Mouse (Mus musculus) mesoderm, embryonic 11.5 days (tissue): ENCODE data around the gene Pmepa1.

Source experiments
- DNase-seq: peaks from one replicate; pipeline ENCODE4 v3.0.0-alpha.2; 2012; ENCODE audit warnings: low read depth, low spot score

The Pmepa1 gene

DNA sequence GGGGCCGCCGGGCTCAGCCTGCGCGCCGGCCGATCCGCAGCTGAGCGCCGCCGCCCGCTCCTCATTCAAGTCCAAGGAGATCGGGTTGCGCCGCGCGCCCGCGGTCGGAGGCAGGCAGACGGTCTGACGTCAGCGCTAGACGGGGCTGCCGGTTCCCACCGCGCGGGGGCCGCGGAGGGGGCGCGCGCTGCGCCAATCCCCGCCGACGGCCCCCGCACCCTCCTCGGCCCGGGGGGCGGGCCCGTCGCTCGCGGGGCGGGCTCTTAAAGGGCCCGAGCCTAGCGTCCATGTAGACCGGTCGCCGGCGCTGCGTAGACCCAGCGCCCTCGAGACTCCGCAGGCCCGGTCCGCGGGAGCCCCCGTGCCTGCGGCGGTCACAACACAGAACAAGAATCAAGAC is at the start of gene Pmepa1:
Pmepa1 (minus strand) TSS at position 125 of the 400 bp plus-strand sequence.
- DNase-seq: peak; percentile 95

DNA sequence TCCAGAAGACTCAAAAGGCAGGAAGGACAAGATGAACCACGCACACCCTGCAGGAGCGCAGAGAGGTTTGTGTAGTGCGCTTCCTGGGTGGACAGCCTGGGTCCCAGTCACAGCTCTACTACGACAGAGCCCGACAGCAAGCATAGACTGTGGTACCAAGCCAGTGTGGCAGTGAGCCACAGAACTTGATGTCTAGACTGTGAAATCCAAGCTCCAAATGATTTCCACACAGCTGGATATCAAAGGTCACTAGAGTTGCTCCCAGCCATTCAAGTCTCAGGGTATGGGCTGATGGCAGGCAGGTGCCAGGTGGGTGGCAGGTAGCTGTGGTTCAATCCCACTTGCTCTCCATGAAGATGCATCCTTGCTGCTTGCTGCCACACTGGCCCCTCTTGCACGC is 45.4 kb upstream of the Pmepa1 start:
- no peak for DNase-seq

DNA sequence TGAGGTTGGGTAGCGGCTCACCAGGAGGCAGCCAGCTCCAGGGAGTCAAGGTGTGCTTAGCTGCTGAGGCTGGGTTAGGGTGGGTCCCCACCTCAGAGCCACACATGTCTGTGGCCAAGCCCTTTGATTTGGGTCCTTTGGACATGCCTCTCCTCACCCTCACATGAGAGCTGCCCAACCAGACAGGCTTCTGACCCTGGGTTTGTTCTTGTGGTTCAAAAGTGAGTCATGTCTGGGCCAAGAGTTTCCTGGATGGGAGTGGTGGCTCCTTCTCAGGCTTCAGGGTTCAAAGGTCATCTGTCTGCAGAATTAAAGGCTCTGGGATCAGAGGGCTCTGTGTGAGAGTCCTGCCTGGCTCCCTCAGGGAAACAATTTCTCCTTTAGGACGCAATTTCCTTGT is 44.9 kb upstream of the Pmepa1 start:
- no peak for DNase-seq

DNA sequence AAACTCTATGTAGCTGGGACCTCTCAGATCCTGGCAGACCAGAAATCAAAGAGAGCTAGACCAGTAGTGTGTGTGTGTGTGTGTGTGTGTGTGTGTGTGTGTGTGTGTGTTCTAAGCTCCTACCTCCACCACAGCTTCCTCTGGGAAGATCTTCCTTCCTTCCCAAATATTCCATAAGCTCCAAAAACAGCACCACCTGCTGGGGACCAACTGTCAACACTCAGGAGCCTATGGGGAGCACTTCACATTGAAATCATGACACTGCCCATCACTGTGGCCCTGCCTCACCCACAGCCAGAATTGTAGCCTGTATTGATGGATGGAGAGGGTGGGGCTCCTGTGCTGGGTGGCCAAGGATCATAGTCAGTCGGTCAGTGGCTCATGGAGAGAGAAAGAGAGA is 38.0 kb upstream of the Pmepa1 start:
- no peak for DNase-seq

DNA sequence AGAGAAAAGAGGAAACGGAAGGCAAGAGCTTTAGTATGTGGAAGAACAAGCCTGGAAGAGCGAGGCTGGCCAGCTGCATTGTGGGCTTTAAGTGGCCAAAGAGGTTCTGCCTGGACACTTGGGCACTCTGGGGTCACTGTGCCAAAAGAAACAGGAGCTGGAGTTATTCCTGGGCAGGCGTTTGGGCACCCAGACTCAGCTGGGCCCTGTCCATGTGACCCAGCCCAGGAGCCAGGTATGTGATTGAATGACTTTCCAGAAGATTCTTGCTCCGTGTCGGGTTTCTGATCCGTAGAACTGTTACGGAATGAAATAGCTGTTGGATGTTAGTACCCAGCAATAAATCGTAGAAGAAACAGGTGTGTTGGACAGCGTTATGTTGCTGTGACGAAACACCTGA is 32.2 kb upstream of the Pmepa1 start:
- no peak for DNase-seq

DNA sequence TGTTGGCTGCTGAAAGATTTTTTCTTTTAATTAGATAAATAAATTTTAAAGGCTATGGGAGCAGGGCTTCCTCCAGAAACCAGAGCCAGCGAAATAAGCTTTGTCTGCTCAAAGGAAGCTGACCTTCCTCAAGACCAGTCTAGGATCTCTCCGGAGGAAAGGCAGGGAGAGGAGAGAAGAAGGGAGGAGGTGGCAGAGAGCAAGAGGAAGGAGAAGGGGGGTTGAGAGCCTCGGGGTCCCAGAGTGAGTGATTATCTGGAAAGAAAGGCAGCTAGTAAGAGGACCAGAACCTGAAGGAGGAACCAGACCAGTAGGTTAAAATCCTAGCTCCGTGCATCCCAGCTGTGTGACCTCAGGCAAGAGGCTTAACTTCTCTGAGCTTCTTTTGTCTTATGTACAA is 31.7 kb upstream of the Pmepa1 start:
- DNase-seq: no peak

DNA sequence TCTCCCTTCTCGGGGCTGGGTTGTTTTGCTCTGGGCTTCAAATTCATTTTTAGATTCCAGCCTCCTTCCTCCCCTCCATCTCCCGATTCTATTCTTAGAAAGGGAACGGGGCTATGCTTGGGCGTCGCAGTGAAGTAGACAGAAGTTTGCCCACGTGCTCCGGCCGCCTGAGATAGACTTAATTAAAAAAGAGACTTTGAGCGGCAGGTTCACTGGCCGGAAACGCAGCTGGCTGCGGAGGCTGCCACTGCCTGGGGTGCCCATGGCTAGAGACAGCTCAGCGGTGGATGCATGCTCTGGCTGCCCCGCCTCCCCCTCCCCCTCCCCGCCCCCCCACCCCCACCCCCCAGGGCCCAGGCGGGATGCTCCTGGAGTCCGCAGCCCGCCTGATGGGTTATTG is 31.2 kb upstream of the Pmepa1 start:
- peak; percentile 42 for DNase-seq

DNA sequence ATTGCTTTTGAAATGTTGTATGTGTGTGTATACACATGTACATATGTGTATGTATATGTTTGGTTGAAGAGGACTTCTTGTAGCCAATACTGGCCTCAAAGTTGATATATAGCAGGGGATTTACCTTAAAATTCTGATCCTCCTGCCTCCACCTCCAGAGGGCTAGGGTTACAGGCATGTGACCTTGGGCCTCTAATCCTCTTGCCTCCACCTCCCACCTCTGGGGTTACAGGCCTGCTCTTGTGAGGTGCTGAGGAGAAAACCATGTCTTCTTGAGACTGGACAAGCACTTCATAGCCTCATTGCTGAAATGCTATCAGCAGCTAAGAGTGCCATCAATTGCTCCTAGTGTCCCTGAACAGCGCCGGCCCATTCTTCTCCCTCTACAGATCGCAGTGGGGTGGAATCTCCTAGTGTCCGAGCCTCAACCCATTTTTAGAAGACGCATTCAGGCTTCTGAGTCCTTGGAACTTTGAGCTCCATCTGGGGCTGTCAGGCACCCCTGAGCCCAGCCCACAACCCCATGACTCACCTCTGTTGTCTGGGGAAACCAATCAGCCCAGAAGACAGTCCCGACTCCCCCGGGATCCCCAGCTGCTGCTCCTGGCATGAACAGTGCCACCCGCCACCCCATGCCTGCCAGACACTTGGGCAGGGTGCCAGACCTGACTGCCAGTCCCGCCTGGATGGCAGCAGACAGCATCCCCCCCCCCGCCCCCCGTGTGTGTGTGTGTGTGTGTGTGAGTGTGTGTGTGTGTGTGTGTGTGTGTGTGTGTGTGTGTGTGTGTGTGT is 30.6 kb upstream of the Pmepa1 start:
- no peak for DNase-seq

DNA sequence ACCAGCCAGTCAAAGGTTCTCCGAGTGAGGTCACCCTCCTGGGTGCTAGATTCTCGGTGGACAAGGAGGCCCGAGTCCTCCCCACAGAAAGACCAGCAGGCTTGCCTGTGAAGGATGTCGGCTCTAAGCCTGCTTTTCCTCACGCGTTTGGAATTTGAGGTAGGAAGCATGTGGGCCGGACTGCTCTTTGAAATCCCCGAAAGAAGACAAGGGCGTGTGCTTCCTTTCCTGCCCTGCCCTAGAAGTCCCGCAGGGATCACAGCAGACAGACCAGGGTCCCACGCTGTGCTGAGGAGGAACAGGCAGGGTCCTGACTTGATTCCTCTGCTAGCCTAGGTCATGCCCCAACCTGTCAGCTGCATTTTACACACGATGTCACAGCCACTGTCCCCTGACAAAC is 28.7 kb upstream of the Pmepa1 start:
- no peak for DNase-seq

DNA sequence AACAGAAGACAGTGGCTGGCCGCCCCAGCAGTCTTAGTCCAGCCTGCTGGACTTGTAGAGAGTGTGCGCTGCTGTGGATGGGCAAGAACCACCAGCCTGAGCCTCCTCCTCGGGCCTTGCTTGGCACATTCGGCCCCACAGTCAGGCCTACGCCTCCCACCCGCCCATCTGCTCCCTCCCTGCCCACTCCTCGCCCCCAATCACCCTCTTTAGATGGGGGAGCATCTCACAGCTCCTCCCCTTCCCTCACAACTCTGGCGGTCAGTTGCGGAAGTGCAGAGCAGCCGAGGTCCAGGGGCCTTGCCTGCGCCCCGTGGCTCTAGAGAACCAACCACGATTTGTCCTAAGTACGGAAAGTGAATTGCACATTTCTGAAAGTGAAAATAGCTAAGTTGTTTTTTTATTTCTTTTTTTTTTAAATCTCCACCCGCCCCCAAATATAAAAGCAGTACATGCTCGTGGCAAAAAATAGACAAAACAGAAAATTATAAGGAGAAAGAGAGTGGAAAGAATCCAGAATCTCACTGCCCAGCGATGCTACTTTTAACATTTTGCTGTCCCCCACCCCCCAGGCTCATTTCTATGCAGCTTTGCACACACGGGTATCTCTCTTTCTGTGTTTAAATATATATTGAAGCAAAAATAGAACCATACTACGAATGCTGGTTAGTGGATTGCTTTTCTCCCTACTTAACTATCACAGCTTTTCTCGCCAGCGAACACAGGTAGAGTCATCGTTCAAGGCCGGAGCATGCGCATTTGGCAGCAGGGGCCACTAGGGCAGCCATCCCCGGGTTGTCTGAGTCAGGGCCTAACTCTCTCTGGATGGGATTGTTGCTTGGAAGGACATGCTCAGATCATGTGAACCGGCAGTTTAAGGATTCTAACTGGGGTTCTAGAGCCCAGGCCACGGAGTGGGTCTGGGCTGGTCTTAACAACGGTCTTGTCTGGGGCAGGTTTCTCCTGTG is 24.6 kb upstream of the Pmepa1 start:
- DNase-seq: no peak

DNA sequence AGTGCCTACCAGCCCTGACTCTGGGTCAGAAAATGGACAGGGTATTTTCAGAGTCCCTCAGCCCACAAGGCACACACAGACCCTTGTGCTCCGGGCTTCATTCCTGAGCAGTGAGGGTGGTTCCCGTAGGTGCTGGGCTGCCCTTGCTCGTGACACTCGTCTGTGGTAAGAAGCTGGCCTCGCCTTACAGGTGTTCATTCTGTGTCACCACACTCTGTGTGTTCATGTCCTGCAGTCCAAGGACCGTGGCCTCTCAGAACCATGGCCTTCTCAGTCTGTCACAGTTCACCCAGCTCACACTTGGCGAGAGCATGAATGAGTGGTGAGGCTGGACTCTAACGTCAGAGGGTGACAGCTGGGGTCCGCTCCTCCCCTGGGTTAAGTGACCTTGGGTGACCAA is 20.1 kb upstream of the Pmepa1 start:
- no peak for DNase-seq

DNA sequence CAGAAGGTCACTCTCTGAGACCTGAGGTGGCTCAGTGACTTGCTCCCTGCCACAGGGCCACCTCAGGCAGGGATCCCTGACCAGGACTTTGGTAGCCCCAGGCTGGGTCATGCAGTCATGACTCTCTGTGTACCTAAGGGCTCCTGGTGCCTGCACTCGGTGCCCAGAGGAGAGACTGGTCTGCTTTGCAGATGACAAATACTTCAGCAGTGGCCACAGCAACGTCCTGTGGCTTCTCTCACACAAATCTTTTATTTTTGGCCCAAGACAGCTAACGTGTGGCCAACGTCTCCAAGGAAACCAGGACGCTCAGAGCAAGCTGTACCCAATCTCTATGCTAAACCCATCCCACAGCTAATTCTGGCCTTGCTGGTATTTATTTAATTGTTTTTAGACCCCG is 16.7 kb upstream of the Pmepa1 start:
- no peak for DNase-seq

DNA sequence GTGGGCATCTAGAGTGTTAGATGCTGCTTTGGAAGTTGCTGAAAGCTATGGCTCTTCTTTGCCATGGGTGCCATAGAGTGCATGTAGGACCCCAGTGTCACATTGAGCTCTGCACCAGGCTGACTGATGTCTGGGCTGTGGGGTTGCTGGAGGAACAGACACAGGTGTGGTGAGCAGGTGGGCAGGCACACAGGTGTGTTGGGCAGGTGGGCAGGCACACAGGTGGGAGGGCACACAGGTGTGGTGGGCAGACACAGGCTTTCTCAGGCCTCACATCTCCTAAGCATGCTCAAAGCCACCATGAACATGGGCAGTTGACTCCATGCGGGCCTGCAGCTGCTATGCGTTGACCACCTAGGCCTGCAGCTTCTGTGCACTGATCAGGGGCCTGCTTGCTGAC is 16.2 kb upstream of the Pmepa1 start:
- no peak for DNase-seq

DNA sequence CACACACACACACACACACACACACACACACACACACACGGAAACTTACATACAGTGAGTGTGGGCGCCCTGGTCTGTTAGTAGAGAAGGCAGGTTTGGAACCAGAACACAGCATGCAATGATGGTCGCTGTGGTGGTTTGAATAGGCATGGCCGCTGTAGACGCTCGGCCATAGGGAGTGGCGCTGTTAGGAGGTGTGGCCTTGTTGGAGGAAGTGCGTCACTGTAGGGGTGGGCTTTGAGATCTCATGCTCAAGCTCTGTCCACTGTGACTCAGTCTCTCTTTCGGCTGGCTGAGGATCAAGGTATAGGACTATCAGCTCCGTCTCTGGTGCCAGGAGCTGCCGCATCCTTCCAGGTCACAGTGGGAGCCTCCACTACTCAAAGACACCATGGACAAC is 14.6 kb upstream of the Pmepa1 start:
- no peak for DNase-seq

DNA sequence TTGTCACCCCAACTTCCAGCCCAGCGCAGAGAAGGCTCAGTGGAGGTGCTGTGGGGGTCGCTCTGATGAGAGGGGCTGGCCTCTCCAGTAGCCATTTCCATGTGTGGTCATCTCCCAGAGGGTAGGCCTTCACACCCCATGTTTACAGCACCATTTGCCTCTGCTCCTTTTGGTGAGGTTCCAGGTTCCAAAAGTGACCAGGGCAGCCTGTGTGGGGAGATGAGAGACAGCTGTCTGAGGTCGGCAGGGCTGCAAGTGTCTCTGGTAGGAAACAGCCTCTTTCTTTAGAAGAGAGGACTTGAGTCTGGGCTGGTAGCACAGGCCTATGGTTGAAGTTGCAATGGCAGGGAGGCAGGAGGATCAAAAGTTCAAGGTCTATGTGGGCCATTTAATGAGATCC is 13.6 kb upstream of the Pmepa1 start:
- DNase-seq: no peak

DNA sequence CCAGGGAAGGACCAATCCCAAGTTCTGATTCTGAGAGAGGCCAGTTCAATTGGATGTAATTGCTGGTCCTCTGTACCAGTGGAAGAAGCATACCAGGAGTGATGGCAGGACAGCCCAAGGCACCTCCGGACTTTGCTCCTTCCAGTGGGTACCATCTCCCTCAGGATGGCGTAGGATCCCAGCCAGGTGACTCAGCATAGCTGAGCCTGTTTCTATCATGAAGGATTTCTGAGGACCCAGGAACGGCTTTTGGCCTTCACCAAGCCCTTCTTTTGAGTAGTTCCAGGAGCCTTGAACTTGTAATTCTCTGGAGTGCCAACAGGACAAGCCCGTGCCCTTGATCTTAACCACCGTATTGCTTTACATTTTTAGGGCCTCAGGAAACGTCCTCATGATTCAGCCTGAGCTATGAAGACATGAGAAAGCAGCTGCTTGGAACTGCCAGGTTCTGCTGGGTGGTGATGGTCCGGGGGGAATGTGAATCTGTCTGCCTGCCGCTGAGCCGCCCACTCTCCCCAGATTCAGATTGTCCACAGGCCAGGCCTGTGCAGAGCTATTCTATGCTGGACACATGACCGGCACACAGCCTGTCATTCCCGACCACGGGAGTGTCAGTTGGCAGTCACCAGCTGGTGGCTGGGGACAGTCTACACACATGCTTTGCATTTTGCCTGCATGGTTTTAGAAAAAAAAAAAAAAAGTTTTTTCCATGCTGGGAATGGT is 9.6 kb upstream of the Pmepa1 start:
- no peak for DNase-seq

DNA sequence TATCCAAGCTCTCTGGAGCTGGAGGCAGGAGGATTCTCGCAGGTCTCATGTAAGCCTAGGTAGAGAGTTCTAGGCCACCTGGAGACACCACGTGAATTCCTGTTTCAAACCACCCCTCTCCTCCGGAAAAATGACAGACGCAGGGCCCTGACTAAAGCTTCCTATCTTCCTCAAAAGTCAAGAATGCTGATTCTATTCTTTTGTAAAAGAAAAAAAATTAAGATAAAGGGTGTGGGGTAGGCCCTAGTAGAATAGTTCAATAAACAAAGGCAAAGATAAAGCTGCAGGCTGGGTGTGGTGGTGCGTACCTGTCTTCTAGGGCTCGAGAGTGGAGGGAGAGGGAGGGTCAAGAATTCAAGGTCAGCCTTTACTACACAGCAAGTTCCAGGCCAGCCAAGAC is 8.4 kb upstream of the Pmepa1 start:
- DNase-seq: no peak

DNA sequence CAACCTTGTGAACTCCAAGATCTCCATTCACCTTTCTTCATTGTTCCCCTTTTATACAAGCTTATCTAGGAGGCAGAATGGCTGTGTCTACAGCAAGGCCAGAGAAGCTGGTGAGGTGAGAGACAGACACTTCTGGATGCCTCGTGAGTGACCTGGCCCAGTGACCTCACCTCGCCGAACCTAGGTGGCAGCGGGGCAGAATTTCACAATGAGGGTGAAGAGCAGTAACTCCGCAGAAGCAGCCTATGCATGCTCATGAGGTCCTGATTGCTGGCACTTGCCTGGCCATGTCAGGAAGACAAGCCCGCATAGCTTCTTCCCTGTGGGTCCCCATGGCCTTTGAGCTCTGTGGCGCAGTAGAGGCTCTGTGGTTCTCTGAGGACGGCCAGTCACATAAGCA is 5.9 kb upstream of the Pmepa1 start:
- no peak for DNase-seq

DNA sequence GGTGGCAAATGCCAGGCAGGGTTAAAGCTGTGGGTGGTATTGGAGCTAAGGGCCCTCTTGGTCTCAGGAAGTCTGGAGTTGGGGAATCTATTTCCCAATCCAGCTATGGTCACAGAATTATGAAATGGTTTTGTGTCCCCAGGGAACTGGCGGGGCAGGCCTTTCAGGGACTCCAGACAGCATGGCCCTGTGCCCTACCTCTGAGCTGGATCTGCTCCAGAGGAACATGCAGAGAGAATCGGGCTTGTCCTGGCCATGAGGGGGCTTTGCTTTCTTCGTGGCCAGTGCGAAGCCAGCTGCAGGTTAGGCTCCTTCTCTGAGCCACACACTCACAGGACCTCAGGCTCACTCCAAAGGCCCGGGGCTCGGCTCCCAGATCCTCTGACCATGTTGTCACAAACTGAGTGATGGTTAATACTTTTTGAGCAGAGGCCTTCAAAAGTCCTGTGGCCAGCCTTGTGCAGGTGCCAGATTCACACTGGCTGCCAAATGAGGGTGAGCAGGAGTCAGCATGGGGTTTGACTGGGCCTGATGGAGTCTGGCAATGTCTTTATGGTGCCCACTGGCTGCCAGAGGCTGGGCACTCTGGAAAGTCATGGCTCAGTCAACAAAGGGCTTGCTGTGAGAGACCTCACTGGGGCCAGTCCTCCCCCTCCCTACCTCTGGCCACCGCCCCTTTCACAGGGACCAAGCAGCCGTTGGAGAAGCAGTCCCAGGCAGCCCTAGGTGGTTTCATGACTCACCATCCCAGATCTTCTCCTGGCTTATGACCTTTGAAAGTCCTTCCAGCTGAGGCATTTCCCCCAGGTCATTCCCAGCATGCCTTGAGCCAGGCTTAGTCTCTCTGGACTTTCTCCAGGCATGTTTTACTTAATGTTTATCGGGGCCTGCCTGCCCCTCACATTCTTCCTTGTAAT is 4.9 kb upstream of the Pmepa1 start:
- no peak for DNase-seq

DNA sequence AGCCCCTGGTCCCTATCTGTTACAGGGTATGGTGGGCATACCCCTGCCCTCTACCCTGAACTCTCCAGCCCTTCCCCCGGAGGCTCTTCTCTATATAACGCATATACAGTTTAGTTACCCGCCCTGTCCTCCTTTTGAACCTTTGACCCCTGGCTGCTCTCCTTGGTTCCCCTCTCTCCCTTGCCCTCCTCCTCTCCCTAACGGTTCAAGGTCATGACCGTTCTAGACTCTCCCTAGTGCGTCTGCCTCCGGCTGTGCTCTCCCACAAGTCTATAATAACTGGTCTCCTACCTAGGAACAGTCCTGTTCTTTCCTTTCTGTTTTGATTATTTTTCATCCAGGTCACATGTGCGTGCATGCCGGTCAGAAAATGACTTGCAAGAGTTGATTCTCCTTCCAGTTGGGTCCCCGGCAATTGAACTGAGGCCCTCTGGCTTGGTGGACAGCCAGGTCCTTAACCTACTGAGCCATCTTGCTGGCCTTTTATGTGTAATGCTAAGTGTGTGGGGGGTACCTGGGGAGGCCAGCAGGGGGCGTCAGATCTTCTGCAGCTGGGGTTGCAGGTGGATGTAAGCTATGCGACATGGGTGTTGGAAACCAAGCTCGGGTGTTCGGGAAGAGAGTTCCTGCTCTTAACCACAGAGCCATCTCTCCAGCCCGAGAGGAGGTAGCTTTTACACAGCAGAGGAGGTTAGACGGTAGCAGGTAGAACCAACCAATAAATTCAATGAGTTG is 2.7 kb upstream of the Pmepa1 start:
- no peak for DNase-seq
